Mouse (Mus musculus) thymus, adult 2 months (tissue): ENCODE measurements around the gene Parp16. TPM values are rescaled to one million over a fixed set of nuclear protein-coding genes. Genes with fewer than 3 reads are reported as not detected.
"Not testable (repeated sequence)": the region's sequence is repeated elsewhere in the genome, so short reads cannot be mapped to it uniquely, and the experiment has no call there.

Experiments used
- DNase-seq: peaks from one replicate; pipeline ENCODE4 v3.0.0; 2021
- H3K27ac ChIP-seq: fragments of 200-500 bp; 2 replicates; pipeline ENCODE4 v1.5.1; 2012; ENCODE audit warnings: low read length, control low read depth; ENCODE audit not compliant: control insufficient read depth, insufficient read depth
- H3K27me3 ChIP-seq: fragments of 200-500 bp; 2 replicates; pipeline ENCODE4 v1.6.1; 2012; ENCODE audit warnings: mild to moderate bottlenecking, low read length, moderate library complexity, mixed read lengths; ENCODE audit not compliant: control insufficient read depth, insufficient read depth
- H3K36me3 ChIP-seq: fragments of 200-500 bp; 2 replicates; pipeline ENCODE4 v1.6.1; 2012; ENCODE audit warnings: mild to moderate bottlenecking, low read length, moderate library complexity; ENCODE audit not compliant: control insufficient read depth, insufficient read depth
- H3K4me1 ChIP-seq: fragments of 200-500 bp; replicated peaks from 2 replicates; pipeline ENCODE4 v1.6.1; 2012; ENCODE audit warnings: low read length; ENCODE audit not compliant: control insufficient read depth, insufficient read depth
- H3K4me3 ChIP-seq: fragments of 200-500 bp; 2 replicates; pipeline ENCODE4 v1.5.1; 2012; ENCODE audit warnings: mild to moderate bottlenecking, low read length, control low read depth, moderate library complexity; ENCODE audit not compliant: control insufficient read depth, insufficient read depth
- CTCF ChIP-seq: fragments of 200-500 bp; IDR thresholded peaks from 2 replicates; pipeline ENCODE4 v1.5.1; 2012; ENCODE audit warnings: mild to moderate bottlenecking, control low read depth, low read length, moderate library complexity, borderline replicate concordance; ENCODE audit not compliant: control insufficient read depth, poor library complexity, insufficient read depth; ENCODE audit errors: extremely low read depth
- POLR2A ChIP-seq: fragments of 200-500 bp; IDR thresholded peaks from 2 replicates; pipeline ENCODE4 v1.6.1; 2012; ENCODE audit warnings: mild to moderate bottlenecking, low read length, control low read depth, moderate library complexity; ENCODE audit not compliant: control insufficient read depth, poor library complexity, insufficient read depth; ENCODE audit errors: extremely low read depth
- WGBS: fragments of 180-500 bp; shearing (Covaris S2); methylation state at CpG from one replicate; pipeline ENCODE4 v1.1.7; 2018; 5-methylcytosine and 5-hydroxymethylcytosine counted together
- polyA plus RNA-seq: library from polyadenylated mRNA; depleted of rRNA; stranded (reverse); fragments of >200 nt; gene quantifications from 2 replicates; pipeline ENCODE4 v1.2.3, GENCODE M21; 2012

The Parp16 gene
- polyA plus RNA-seq, 1 experiment, result 9.3 TPM

DNA sequence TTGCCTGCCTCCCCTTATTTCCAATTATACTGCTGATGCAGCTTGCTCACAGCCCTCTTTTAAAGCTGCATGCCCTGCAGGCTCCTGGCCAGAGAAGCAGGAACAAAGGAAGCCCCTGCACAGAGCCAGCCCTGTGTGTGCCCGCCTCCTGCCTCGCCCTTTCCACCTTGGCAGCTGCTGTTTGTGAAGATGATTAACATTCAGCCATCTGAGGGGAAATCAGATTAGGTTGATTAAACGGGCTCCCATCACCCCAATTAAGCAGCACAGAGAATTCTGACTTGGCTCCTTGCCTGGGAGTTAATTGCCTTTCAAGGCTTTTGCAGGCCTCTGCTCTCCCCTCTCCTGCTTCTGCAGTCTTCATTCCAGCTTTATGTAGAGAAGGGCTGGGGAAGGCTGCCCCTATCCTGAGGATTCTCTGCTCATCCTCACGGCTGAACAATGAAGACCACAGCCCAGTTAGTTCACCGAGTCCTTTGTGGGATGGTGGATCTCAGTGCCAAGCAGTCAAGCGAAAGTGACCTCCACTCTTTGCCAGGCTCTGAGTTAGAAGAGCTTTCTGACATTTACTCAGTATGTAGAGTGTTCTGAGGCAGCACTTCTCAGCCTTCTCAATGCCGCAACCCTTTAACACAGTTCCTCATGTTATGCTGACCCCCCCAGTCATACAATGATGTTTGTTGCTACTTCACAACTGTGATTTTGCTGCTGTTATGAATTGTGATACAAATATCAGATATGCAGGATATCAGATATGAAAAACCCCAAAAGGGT, 72.8 kb downstream of the Parp16 start:
- no peaks in the 10 kb centered on the region for H3K27me3 ChIP-seq
- no peaks in the 10 kb centered on the region for H3K4me1 ChIP-seq
- no peak for DNase-seq
- H3K27ac ChIP-seq, result no peak overlapping the region
- no peak overlapping the region for H3K4me3 ChIP-seq
- H3K36me3 ChIP-seq, result no peaks in the 10 kb centered on the region
- no peak for TF ChIP-seq CTCF
- TF ChIP-seq POLR2A, result no peak
- 69% methylated on average over 7 of the region's 7 CpGs for WGBS

- 93% methylated on average over 13 of the region's 13 CpGs for WGBS
- H3K27ac ChIP-seq, result no peak overlapping the region
- H3K36me3 ChIP-seq, result no peaks in the 10 kb centered on the region
- H3K4me3 ChIP-seq, result no peak overlapping the region
- H3K4me1 ChIP-seq, result no peaks in the 10 kb centered on the region
- TF ChIP-seq POLR2A (no peak), CTCF (no peak)
- no peaks in the 10 kb centered on the region for H3K27me3 ChIP-seq
- DNase-seq, result no peak
Measured at GRCm38 (mm10) chr9:65273048-65273809, 78.1 kb downstream of the Parp16 start.

- Histone ChIP-seq H3K36me3 (no peaks in the 10 kb centered on the region), H3K4me1 (no peaks in the 10 kb centered on the region), H3K27ac (no peak overlapping the region), H3K27me3 (no peaks in the 10 kb centered on the region), H3K4me3 (no peak overlapping the region)
- 90% methylated on average over 4 of the region's 4 CpGs for WGBS
- TF ChIP-seq POLR2A, result no peak
- no peak for TF ChIP-seq CTCF
- no peak for DNase-seq
Measured at GRCm38 (mm10) chr9:65273873-65274272, 78.7 kb downstream of the Parp16 start.

DNA sequence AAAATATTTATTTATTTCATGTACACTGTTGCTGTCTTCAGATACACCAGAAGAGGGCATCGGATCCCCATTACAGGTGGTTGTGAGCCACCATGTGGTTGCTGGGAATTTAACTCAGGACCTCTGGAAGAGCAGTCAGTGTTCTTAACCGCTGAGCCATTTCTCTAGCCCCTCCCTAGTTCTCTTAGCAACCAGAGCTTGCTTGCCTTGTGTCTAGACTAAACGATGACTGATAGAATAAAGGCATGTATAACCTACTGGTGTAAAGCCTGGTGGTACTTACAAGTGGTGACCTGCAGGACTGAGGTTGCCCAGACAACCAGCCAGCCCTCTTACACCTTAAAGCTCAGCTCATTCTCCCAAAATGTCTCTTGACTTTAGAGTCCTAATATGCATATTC, 79.7 kb downstream of the Parp16 start:
- H3K4me1 ChIP-seq, DNase-seq, H3K27me3 ChIP-seq, H3K36me3 ChIP-seq, H3K4me3 ChIP-seq, H3K27ac ChIP-seq: not testable (repeated sequence)
- WGBS, result 89% methylated on average over 3 of the region's 3 CpGs

GRCm38 (mm10) chr9:65275810-65276530, 80.8 kb downstream of the Parp16 start:
- no peak for TF ChIP-seq CTCF
- TF ChIP-seq POLR2A, result no peak
- Histone ChIP-seq H3K4me1 (no peaks in the 10 kb centered on the region), H3K27ac (no peak overlapping the region), H3K27me3 (no peaks in the 10 kb centered on the region), H3K36me3 (no peaks in the 10 kb centered on the region), H3K4me3 (no peak overlapping the region)
- no peak for DNase-seq
- WGBS, result 88% methylated on average over 4 of the region's 4 CpGs

DNA sequence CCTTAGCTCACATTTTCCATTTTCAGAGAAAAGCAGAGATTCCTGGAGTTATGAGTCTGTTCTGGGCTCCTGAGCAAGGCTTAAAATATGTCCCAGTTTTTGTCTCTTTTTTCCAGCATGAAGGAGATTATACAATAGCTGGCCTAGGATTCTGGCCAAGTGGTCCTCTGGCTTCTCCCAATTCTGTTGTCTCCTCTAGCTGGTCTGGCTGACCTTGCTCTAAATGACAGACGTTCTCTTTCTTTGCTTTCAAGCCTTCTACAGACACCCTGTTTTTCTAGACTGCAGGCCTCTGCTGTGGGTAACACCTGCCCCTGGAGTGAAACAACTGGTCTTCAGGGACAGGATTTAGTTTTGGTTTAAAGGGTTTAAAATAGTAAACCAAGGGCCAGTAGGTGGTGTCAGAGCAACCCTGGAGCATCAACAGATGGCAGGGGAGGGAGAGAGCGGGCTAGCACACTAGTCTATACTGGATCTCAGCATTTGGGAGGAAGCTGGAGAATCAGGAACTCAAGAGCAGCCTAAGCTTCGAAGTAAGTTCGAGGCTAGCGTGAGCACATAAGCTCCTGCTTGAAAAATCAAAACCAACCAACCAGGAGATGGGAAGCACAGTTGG, 86.5 kb downstream of the Parp16 start:
- TF ChIP-seq CTCF, result no peak
- no peak for TF ChIP-seq POLR2A
- Histone ChIP-seq H3K36me3 (no peaks in the 10 kb centered on the region), H3K27ac (no peak overlapping the region), H3K4me3 (no peak overlapping the region), H3K27me3 (no peaks in the 10 kb centered on the region), H3K4me1 (no peaks in the 10 kb centered on the region)
- WGBS, result 80% methylated on average over 5 of the region's 5 CpGs
- DNase-seq, result no peak
